Mouse (Mus musculus): ENCODE data around the gene Gramd1a.

The Gramd1a gene

GRCm38 (mm10) chr7:31155296-31156033, at the start of gene Gramd1a:
Gramd1a (minus strand) TSS chr7:31155896.
- DNase-seq (ENCODE audit: low spot score) = no peak

GRCm38 (mm10) chr7:31195591-31196307, 40.1 kb upstream of the Gramd1a start:
- DNase-seq (ENCODE audit: low spot score) = no peak

GRCm38 (mm10) chr7:31184711-31185110, 29.0 kb upstream of the Gramd1a start:
- DNase-seq (ENCODE audit: low spot score) = no peak

GRCm38 (mm10) chr7:31182863-31183262, 27.2 kb upstream of the Gramd1a start:
- DNase-seq (ENCODE audit: low spot score) = no peak

GRCm38 (mm10) chr7:31176886-31177763, 21.4 kb upstream of the Gramd1a start:
- peak; percentile 31 for DNase-seq (ENCODE audit: low spot score)

GRCm38 (mm10) chr7:31175096-31175495, 19.4 kb upstream of the Gramd1a start:
- no peak for DNase-seq (ENCODE audit: low spot score)

- no peak for DNase-seq (ENCODE audit: low spot score)
Measured at GRCm38 (mm10) chr7:31174466-31174865, 18.8 kb upstream of the Gramd1a start.

GRCm38 (mm10) chr7:31172238-31172637, 16.5 kb upstream of the Gramd1a start:
- peak; percentile 43 for DNase-seq (ENCODE audit: low spot score)

- no peak for DNase-seq (ENCODE audit: low spot score)
Measured at GRCm38 (mm10) chr7:31170520-31170919, 14.8 kb upstream of the Gramd1a start.

- no peak for DNase-seq (ENCODE audit: low spot score)
Measured at GRCm38 (mm10) chr7:31168412-31168811, 12.7 kb upstream of the Gramd1a start.

GRCm38 (mm10) chr7:31164748-31165147, 9.1 kb upstream of the Gramd1a start:
- DNase-seq (ENCODE audit: low spot score) = no peak

- no peak for DNase-seq (ENCODE audit: low spot score)
Measured at GRCm38 (mm10) chr7:31163666-31164577, 8.2 kb upstream of the Gramd1a start.

- DNase-seq (ENCODE audit: low spot score) = no peak
Measured at GRCm38 (mm10) chr7:31162324-31162723, 6.6 kb upstream of the Gramd1a start.

GRCm38 (mm10) chr7:31161831-31162230, 6.1 kb upstream of the Gramd1a start:
- no peak for DNase-seq (ENCODE audit: low spot score)

- DNase-seq (ENCODE audit: low spot score) = no peak
Measured at GRCm38 (mm10) chr7:31161246-31161645, 5.5 kb upstream of the Gramd1a start.

GRCm38 (mm10) chr7:31160763-31161162, 5.1 kb upstream of the Gramd1a start:
- no peak for DNase-seq (ENCODE audit: low spot score)

- no peak for DNase-seq (ENCODE audit: low spot score)
Measured at GRCm38 (mm10) chr7:31156034-31156928, 585 bp upstream of the Gramd1a start.

- DNase-seq (ENCODE audit: low spot score) = no peak
Measured at GRCm38 (mm10) chr7:31153536-31154320, 2.0 kb downstream of the Gramd1a start.

All from c-Kit-positive CD71-positive TER-119-positive erythroid progenitor cells, embryonic 14.5 days (primary cell).